Mouse (Mus musculus) megakaryocyte, embryonic 14.5 days (primary cell): ENCODE data around the gene Slc31a1.

Experiments used
- FLI1 ChIP-seq: IDR thresholded peaks from 2 replicates; pipeline ENCODE4 v1.6.1; 2012; ENCODE audit warnings: low read length, inconsistent platforms, mixed read lengths
- GATA1 ChIP-seq: IDR thresholded peaks from 3 replicates; pipeline ENCODE4 v1.6.1; 2012; ENCODE audit warnings: mixed read lengths, low read length, inconsistent platforms, borderline replicate concordance

DNA sequence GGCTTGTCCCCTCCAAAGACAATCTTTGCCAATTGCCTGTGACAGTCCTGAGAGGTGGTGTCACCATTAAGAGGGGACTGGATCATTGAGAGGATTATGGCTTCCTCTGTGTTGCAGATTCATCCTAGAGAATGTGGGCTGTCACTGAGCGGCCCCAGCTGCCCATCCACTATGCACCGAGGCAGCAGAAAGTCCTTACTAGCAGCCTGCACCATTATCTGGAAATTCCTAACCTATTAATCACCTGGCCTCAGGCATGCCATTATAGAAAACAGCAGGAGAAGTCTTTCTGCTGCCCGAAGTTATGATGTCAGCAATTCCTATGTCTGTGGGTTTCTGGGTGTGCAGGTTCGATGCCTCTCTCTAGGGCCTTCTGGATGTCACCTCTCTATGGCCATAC is 80.5 kb downstream of the Slc31a1 start:
- no peak for TF ChIP-seq GATA1
- no peak for TF ChIP-seq FLI1
